Mouse (Mus musculus) stomach, embryonic 16.5 days (tissue): ENCODE measurements at regions not wholly inside any gene's neighbourhood (a gene's known extent, or its start where the extent isn't known, plus 50 kb on each side); places are given as distances from the start of the nearest gene placed in this dataset.
"Not testable (repeated sequence)": the region's sequence is repeated elsewhere in the genome, so short reads cannot be mapped to it uniquely, and the experiment has no call there.

ENCODE experiments used
- ATAC-seq: fragments of 200-750 bp; cut with Nextera tagmentation; 2 replicates; pipeline ENCODE4 v1.8.0; 2017; ENCODE audit warnings: moderate number of reproducible peaks, moderate TSS enrichment; ENCODE audit not compliant: insufficient read depth, low FRiP score
- H3K27ac ChIP-seq: fragments of 300-500 bp; sonication (generic); 2 replicates; pipeline ENCODE4 v1.5.1; 2014; ENCODE audit warnings: low read length
- H3K27me3 ChIP-seq: fragments of 300-500 bp; sonication (generic); 2 replicates; pipeline ENCODE4 v1.6.1; 2014; ENCODE audit warnings: low read length, control low read depth, mixed read lengths; ENCODE audit not compliant: control insufficient read depth, insufficient read depth
- H3K36me3 ChIP-seq: fragments of 300-500 bp; sonication (generic); 2 replicates; pipeline ENCODE4 v1.6.1; 2014; ENCODE audit warnings: low read length; ENCODE audit not compliant: control insufficient read depth, insufficient read depth
- H3K4me1 ChIP-seq: fragments of 300-500 bp; sonication (generic); 2 replicates; pipeline ENCODE4 v1.6.1; 2014; ENCODE audit warnings: low read length, control low read depth, mixed read lengths; ENCODE audit not compliant: control insufficient read depth, insufficient read depth
- H3K4me2 ChIP-seq: fragments of 300-500 bp; sonication (generic); 2 replicates; pipeline ENCODE4 v1.6.1; 2014; ENCODE audit warnings: low read depth, low read length, mixed read lengths
- H3K4me3 ChIP-seq: fragments of 300-500 bp; sonication (generic); replicated peaks from 2 replicates; pipeline ENCODE4 v1.5.1; 2014; ENCODE audit warnings: mild to moderate bottlenecking, low read length
- H3K9ac ChIP-seq: fragments of 300-500 bp; sonication (generic); 2 replicates; pipeline ENCODE4 v1.6.1; 2014; ENCODE audit warnings: low read length
- H3K9me3 ChIP-seq: fragments of 300-500 bp; sonication (generic); replicated peaks from 2 replicates; pipeline ENCODE4 v1.6.1; 2016; ENCODE audit warnings: low read length, control low read depth; ENCODE audit not compliant: control insufficient read depth
- WGBS: fragments of 180-500 bp; shearing (Covaris S2); extraction: QIAGEN DNeasy Blood & Tissue Kit; methylation state at CpG from one replicate; pipeline ENCODE4 v1.1.7; 2014; 5-methylcytosine and 5-hydroxymethylcytosine counted together

- WGBS, result 82% methylated on average over 3 of the region's 3 CpGs
- Histone ChIP-seq H3K4me2 (no peak overlapping the region), H3K9me3 (peaks cover 7% of the 10 kb centered on the region), H3K9ac (no peak overlapping the region), H3K4me1 (no peaks in the 10 kb centered on the region), H3K4me3 (no peak overlapping the region), H3K27ac (no peak overlapping the region), H3K27me3 (no peaks in the 10 kb centered on the region), H3K36me3 (no peaks in the 10 kb centered on the region)
- no peak for ATAC-seq
Observed at GRCm38 (mm10) chr13:3341416-3341815, 196.4 kb upstream of the Gdi2 start.

DNA sequence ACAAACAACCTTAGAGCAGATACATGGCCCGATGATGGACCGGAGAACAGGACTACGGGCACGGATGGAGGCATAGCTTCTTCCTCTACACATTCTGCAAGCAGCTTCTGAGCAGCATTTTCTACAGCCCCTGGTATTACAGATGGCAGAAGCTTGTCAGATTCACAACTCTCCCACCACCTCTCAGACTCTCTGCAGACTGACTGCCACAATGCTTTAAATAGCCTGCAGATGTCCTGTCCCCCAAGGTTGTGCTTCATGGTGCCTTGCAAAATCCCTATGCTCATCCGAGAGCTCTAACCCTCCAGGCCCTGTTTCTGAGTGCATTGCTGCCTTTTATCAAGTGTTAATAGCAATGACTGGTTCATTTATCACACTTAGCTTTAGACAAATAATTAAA, 194.3 kb upstream of the Gdi2 start:
- Histone ChIP-seq H3K9ac (no peak overlapping the region), H3K9me3 (no peaks in the 10 kb centered on the region; the same call in 1 of the 2 replicates), H3K27me3 (no peaks in the 10 kb centered on the region), H3K27ac (no peak overlapping the region), H3K4me2 (no peak overlapping the region), H3K4me1 (no peaks in the 10 kb centered on the region), H3K36me3 (no peaks in the 10 kb centered on the region), H3K4me3 (no peak overlapping the region)
- no peak for ATAC-seq
- 86% methylated on average over 5 of the region's 5 CpGs for WGBS

GRCm38 (mm10) chr13:3354912-3355311, 183.0 kb upstream of the Gdi2 start:
- H3K36me3 ChIP-seq, H3K27ac ChIP-seq, ATAC-seq, H3K9ac ChIP-seq, H3K4me3 ChIP-seq, H3K4me2 ChIP-seq, H3K9me3 ChIP-seq: not testable (repeated sequence)
- Histone ChIP-seq H3K27me3 (peaks cover 21% of the 10 kb centered on the region), H3K4me1 (peaks cover 11% of the 10 kb centered on the region)

GRCm38 (mm10) chr13:3358079-3358608, 179.7 kb upstream of the Gdi2 start:
- peaks cover 25% of the 10 kb centered on the region for H3K27me3 ChIP-seq
- H3K27ac ChIP-seq, result no peak overlapping the region
- no peaks in the 10 kb centered on the region for H3K9me3 ChIP-seq
- peak overlapping the region; percentile 31; the same call in 1 of the 2 replicates for H3K9ac ChIP-seq
- peak overlapping the region; percentile 65 for H3K4me3 ChIP-seq
- H3K4me2 ChIP-seq, result peak overlapping the region; percentile 97
- H3K36me3 ChIP-seq, result no peaks in the 10 kb centered on the region
- no peak; the same call in 1 of the 2 replicates for ATAC-seq
- peaks cover 11% of the 10 kb centered on the region for H3K4me1 ChIP-seq
- WGBS, result 3% methylated on average over 45 of the region's 45 CpGs

- H3K9ac ChIP-seq, result no peak overlapping the region
- peak overlapping the region; percentile 65 for H3K4me3 ChIP-seq
- peaks cover 25% of the 10 kb centered on the region for H3K27me3 ChIP-seq
- 1% methylated on average over 41 of the region's 41 CpGs for WGBS
- no peaks in the 10 kb centered on the region for H3K9me3 ChIP-seq
- no peak overlapping the region for H3K27ac ChIP-seq
- no peak for ATAC-seq
- no peaks in the 10 kb centered on the region for H3K36me3 ChIP-seq
- H3K4me2 ChIP-seq, result peak overlapping the region; percentile 97
- peaks cover 11% of the 10 kb centered on the region for H3K4me1 ChIP-seq
Observed at GRCm38 (mm10) chr13:3358996-3359750, 178.7 kb upstream of the Gdi2 start.

DNA sequence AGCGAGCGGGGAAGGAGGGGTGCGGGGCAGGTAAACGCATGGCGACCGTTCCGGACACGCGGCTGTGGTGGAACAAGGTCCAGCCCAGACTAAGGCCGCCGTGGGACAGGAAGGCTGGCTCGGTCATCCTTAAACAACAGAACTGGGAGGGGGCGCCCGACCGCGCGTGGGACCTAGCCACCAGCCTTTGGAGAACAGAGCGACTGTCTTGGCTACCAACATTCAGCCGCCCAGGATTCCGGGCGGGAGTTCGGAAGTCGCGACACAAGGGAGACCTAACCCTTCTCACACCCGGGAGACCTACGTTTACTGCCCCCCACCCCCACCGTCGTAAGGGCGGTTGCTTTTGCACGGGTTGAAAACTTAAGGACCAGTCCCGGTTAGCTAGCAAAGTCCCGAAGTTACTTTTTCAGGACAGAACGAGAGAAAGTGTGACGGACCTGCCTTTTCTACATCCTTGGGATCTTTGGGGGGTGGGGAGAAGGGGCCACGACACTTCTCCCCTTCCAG, 178.1 kb upstream of the Gdi2 start:
- Histone ChIP-seq H3K4me2 (peak overlapping the region; percentile 97), H3K4me1 (peaks cover 11% of the 10 kb centered on the region), H3K4me3 (peak overlapping the region; percentile 65), H3K9ac (peak overlapping the region; percentile 65; the same call in 1 of the 2 replicates), H3K27me3 (peaks cover 25% of the 10 kb centered on the region)
- ATAC-seq, H3K36me3 ChIP-seq, H3K9me3 ChIP-seq, H3K27ac ChIP-seq: not testable (repeated sequence)
- under 1% methylated on average over 35 of the region's 35 CpGs for WGBS

DNA sequence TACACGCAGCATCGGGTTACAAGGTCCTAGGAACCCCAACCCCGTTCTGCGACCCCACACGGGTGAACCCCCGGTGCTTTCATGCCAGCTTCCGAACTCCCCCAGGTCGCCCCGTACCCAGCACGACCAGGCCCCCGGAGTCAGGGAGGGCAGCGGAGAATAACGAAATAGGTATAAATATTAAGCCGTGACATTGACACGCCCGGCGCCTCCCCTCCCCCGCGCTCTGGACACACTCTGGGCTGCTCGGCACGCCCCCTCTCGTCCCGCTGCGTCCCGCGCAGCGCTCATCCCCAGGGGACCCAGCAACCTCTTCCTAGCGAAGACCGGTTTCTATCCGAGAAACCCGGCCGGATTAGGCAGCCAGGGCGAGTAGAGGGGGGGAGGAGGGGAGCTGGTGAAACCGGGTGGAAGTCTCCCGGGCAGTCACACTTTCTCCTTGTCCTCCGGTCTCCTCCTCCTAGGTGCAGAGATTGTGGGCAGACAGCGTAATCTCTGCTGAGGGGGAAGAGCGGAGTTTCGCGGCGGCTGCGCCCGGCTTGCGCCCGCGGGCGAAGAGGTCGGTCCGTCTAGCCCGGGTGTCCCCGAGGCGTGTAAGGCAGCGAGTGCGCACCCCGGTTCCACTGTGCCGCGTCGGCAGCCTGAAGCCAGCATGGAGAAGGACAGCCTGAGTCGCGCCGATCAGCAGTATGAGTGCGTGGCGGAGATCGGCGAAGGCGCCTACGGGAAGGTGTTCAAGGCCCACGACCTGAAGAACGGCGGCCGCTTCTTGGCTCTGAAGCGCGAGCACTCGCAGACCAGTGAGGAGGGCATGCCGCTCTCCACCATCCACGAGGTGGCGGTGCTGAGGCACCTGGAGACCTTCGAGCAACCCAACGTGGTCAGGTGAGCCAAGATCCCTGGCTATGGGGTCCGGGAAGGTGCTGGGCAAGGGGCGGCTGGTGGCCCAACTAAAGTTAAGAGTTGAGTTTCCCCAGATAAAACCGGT, 177.1 kb upstream of the Gdi2 start:
- 1% methylated on average over 82 of the region's 82 CpGs for WGBS
- Histone ChIP-seq H3K4me2 (peak overlapping the region; percentile 97), H3K36me3 (no peaks in the 10 kb centered on the region), H3K27ac (no peak overlapping the region), H3K4me1 (peaks cover 11% of the 10 kb centered on the region), H3K4me3 (peak overlapping the region; percentile 65), H3K9me3 (no peaks in the 10 kb centered on the region), H3K27me3 (peaks cover 25% of the 10 kb centered on the region), H3K9ac (peak overlapping the region; percentile 65)
- peak; percentile 83; the same call in 1 of the 2 replicates for ATAC-seq

DNA sequence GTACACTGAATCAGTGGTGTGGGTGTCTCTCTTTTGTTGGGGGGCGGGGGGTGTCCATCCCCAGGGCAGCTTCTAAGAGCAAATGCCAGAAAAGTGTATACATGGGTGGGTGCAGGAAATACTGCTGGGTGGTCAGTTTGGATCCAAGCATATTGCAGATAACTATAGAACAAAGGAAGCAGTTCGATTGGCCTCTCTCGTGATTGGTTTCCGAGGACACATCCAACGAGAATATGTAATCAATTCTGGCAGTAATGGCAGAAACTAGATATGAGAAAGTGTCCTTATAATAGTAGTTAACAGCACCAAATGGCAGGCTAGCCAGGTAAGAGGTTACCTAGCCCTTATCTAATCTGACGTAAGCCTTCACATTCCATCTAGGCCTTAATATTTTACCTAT, 165.2 kb upstream of the Gdi2 start:
- no peak overlapping the region for H3K4me3 ChIP-seq
- no peaks in the 10 kb centered on the region for H3K4me1 ChIP-seq
- H3K9me3 ChIP-seq, result no peaks in the 10 kb centered on the region
- no peaks in the 10 kb centered on the region for H3K36me3 ChIP-seq
- H3K4me2 ChIP-seq, result no peak overlapping the region
- no peak overlapping the region for H3K9ac ChIP-seq
- no peaks in the 10 kb centered on the region for H3K27me3 ChIP-seq
- no peak for ATAC-seq
- WGBS, result 67% methylated on average over 6 of the region's 6 CpGs
- no peak overlapping the region for H3K27ac ChIP-seq
